Mouse (Mus musculus) kidney, adult 2 months (tissue): ENCODE data around the gene Olfr835. TPM values are rescaled to one million over a fixed set of nuclear protein-coding genes. Genes with fewer than 3 reads are reported as not detected.

Experiments
- DNase-seq: peaks from one replicate; pipeline ENCODE4 v3.0.0; 2021
- H3K27ac ChIP-seq: fragments of 200-500 bp; 2 replicates; pipeline ENCODE4 v1.5.1; 2012; ENCODE audit warnings: low read depth, low read length, control low read depth, inconsistent platforms; ENCODE audit not compliant: insufficient read depth
- H3K27me3 ChIP-seq: fragments of 200-500 bp; replicated peaks from 2 replicates; pipeline ENCODE4 v1.6.1; 2012; ENCODE audit warnings: mild to moderate bottlenecking, moderate library complexity, low read length, inconsistent platforms; ENCODE audit not compliant: control insufficient read depth, insufficient read depth
- H3K36me3 ChIP-seq: fragments of 200-500 bp; 2 replicates; pipeline ENCODE4 v1.6.1; 2012; ENCODE audit warnings: mild to moderate bottlenecking, moderate library complexity, low read length, inconsistent platforms; ENCODE audit not compliant: control insufficient read depth, insufficient read depth
- H3K4me1 ChIP-seq: fragments of 200-500 bp; 2 replicates; pipeline ENCODE4 v1.6.1; 2011; ENCODE audit warnings: low read length; ENCODE audit not compliant: control insufficient read depth, insufficient read depth
- H3K4me3 ChIP-seq: fragments of 200-500 bp; 2 replicates; pipeline ENCODE4 v1.5.1; 2011; ENCODE audit warnings: mild to moderate bottlenecking, low read depth, low read length, control low read depth; ENCODE audit not compliant: insufficient read depth
- CTCF ChIP-seq: fragments of 200-500 bp; conservative IDR thresholded peaks from 2 replicates; pipeline ENCODE4 v1.5.1; 2011; ENCODE audit warnings: low read depth, mild to moderate bottlenecking, control low read depth, low read length, moderate library complexity, mixed read lengths; ENCODE audit not compliant: insufficient read depth, insufficient read length
- POLR2A ChIP-seq: fragments of 200-500 bp; IDR thresholded peaks from one replicate; pipeline ENCODE4 v1.6.1; 2011; ENCODE audit warnings: low read depth, low read length, control low read depth
- WGBS: fragments of 180-500 bp; shearing (Covaris S2); methylation state at CpG from one replicate; pipeline ENCODE4 v1.1.7; 2018; 5-methylcytosine and 5-hydroxymethylcytosine counted together
- polyA plus RNA-seq: library from polyadenylated mRNA; depleted of rRNA; stranded (reverse); fragments of >200 nt; gene quantifications from 2 replicates; pipeline ENCODE4 v1.2.3, GENCODE M21; 2012; rRNA removed

Gene Olfr835
- not detected in 2 replicates for polyA plus RNA-seq

- H3K27me3 ChIP-seq = no peaks in the 10 kb centered on the region
- TF ChIP-seq CTCF = no peak
- no peak for TF ChIP-seq POLR2A
- DNase-seq = no peak
- H3K4me3 ChIP-seq = no peak within 1 kb of the TSS
- no peak within 1 kb of the TSS for H3K27ac ChIP-seq
- WGBS = 42% methylated on average over 1 of the region's 1 CpGs
- no peaks in the 10 kb centered on the region for H3K36me3 ChIP-seq
- no peaks in the 10 kb centered on the region for H3K4me1 ChIP-seq
Observed at GRCm38 (mm10) chr9:19032435-19032834, at the start of gene Olfr835. Olfr835 (plus strand) TSS chr9:19032735.

- Histone ChIP-seq H3K36me3 (no peaks in the 10 kb centered on the region), H3K4me3 (no peak within 1 kb of the TSS), H3K4me1 (no peaks in the 10 kb centered on the region), H3K27me3 (no peaks in the 10 kb centered on the region), H3K27ac (no peak within 1 kb of the TSS)
- no peak for DNase-seq
- 77% methylated on average over 3 of the region's 3 CpGs for WGBS
- TF ChIP-seq CTCF (no peak), POLR2A (no peak)
Observed at GRCm38 (mm10) chr9:18987690-18988089, 44.8 kb upstream of the Olfr835 start, which contains the start of gene Olfr834. Olfr834 (plus strand) TSS chr9:18987990.

GRCm38 (mm10) chr9:19084986-19085385 is 52.5 kb downstream of the Olfr835 start:
- Histone ChIP-seq H3K27ac (no peak overlapping the region), H3K27me3 (no peaks in the 10 kb centered on the region), H3K4me1 (no peaks in the 10 kb centered on the region), H3K4me3 (no peak overlapping the region), H3K36me3 (no peaks in the 10 kb centered on the region)
- DNase-seq = no peak
- no peak for TF ChIP-seq CTCF
- TF ChIP-seq POLR2A = no peak
- 22% methylated on average over 3 of the region's 3 CpGs for WGBS

Other genes starting within 250 kb of the Olfr835 start
- not detected in 2 replicates for gene Olfr828, start 213.2 kb upstream of the Olfr835 start, polyA plus RNA-seq
- not detected in 2 replicates for gene Olfr829, start 177.8 kb upstream of the Olfr835 start, polyA plus RNA-seq
- not detected in 2 replicates for gene Olfr830, start 158.0 kb upstream of the Olfr835 start, polyA plus RNA-seq
- not detected in 2 replicates for gene Olfr832, start 95.6 kb upstream of the Olfr835 start, polyA plus RNA-seq
- not detected in 2 replicates for gene Olfr834, start 44.7 kb upstream of the Olfr835 start, polyA plus RNA-seq
- not detected in 2 replicates for gene Olfr836, start 87.6 kb downstream of the Olfr835 start, polyA plus RNA-seq
- not detected in 2 replicates for gene Olfr837, start 103.6 kb downstream of the Olfr835 start, polyA plus RNA-seq
- not detected in 2 replicates for gene Olfr839-ps1, start 144.6 kb downstream of the Olfr835 start, polyA plus RNA-seq
- gene Olfr843, start 219.3 kb downstream of the Olfr835 start, polyA plus RNA-seq = not detected in 2 replicates